Mouse (Mus musculus) ES-Bruce4 (cell line): ENCODE data around the gene Rabgap1.

Experiments
- CTCF ChIP-seq: IDR thresholded peaks from one replicate; pipeline ENCODE4 v1.8.1; 2011; ENCODE audit warnings: low read depth, low read length
- EP300 ChIP-seq: IDR thresholded peaks from 2 replicates; pipeline ENCODE4 v1.6.1; 2011; ENCODE audit warnings: low read depth, low read length; ENCODE audit not compliant: insufficient read depth

DNA sequence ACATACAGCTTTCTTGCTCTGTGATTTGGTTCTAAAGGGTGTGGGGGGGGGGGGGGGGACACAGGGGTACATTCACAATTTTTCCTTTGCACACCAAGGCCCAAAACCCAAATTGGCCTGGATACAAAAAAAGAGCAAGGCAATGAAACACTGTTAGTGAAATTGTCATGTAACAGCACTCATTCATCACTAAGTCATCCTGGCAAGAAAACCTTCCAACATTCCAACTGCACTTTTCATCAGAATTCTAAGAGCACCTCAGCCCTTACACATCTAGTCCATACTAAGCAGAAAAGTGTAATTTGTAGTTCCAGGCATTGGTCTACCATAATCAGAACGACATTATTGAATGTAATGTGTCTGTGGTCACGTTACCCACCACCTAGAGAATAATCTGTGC lies 129.1 kb downstream of the Rabgap1 start:
- TF ChIP-seq EP300 = no peak
- no peak for TF ChIP-seq CTCF
